Mouse (Mus musculus) midbrain, embryonic 14.5 days (tissue): Measurements from ENCODE around the gene Btbd2. TPM values are rescaled to one million over a fixed set of nuclear protein-coding genes. Genes with fewer than 3 reads are reported as not detected.

ENCODE experiments used
- ATAC-seq: fragments of 200-750 bp; cut with Nextera tagmentation; 2 replicates; pipeline ENCODE4 v1.8.0; 2017; ENCODE audit warnings: moderate number of reproducible peaks, moderate library complexity; ENCODE audit not compliant: low FRiP score, low TSS enrichment
- DNase-seq: peaks from one replicate; pipeline ENCODE4 v3.0.0-alpha.2; 2015
- H3K27ac ChIP-seq: fragments of 300-500 bp; sonication (generic); replicated peaks from 2 replicates; pipeline ENCODE4 v1.5.1; 2014; ENCODE audit warnings: mild to moderate bottlenecking, low read depth, low read length, moderate library complexity
- H3K27me3 ChIP-seq: fragments of 300-500 bp; sonication (generic); 2 replicates; pipeline ENCODE4 v1.6.1; 2014; ENCODE audit warnings: low read length, control low read depth, mixed read lengths; ENCODE audit not compliant: control insufficient read depth, insufficient read depth
- H3K36me3 ChIP-seq: fragments of 300-500 bp; sonication (generic); 2 replicates; pipeline ENCODE4 v1.6.1; 2014; ENCODE audit warnings: low read length, control low read depth; ENCODE audit not compliant: control insufficient read depth, insufficient read depth
- H3K4me1 ChIP-seq: fragments of 300-500 bp; sonication (generic); 2 replicates; pipeline ENCODE4 v1.6.1; 2014; ENCODE audit warnings: mild to moderate bottlenecking, antibody characterized with exemption, low read length, control low read depth; ENCODE audit not compliant: control insufficient read depth, insufficient read depth
- H3K4me2 ChIP-seq: fragments of 300-500 bp; sonication (generic); 2 replicates; pipeline ENCODE4 v1.6.1; 2014; ENCODE audit warnings: mild to moderate bottlenecking, low read length, moderate library complexity
- H3K4me3 ChIP-seq: fragments of 300-500 bp; sonication (generic); replicated peaks from 2 replicates; pipeline ENCODE4 v1.5.1; 2014; ENCODE audit warnings: low read depth, low read length
- H3K9ac ChIP-seq: fragments of 300-500 bp; sonication (generic); replicated peaks from 2 replicates; pipeline ENCODE4 v1.6.1; 2014; ENCODE audit warnings: mild to moderate bottlenecking, low read length, moderate library complexity
- H3K9me3 ChIP-seq: fragments of 300-500 bp; sonication (generic); 2 replicates; pipeline ENCODE4 v1.6.1; 2016; ENCODE audit warnings: low read length, control low read depth, mixed read lengths; ENCODE audit not compliant: control insufficient read depth
- WGBS: fragments of 180-500 bp; shearing (Covaris S2); extraction: QIAGEN DNeasy Blood & Tissue Kit; methylation state at CpG from one replicate; pipeline ENCODE4 v1.1.7; 2014; 5-methylcytosine and 5-hydroxymethylcytosine counted together
- polyA plus RNA-seq: library from polyadenylated mRNA; unstranded; fragments of >200 nt; fragmentation: Nextera tagmentation; extraction: Ambion mirVana; gene quantifications from 2 replicates; pipeline ENCODE4 v1.2.1, GENCODE M21; 2014

The Btbd2 gene
- polyA plus RNA-seq, result 80.1 and 88.8 TPM in 2 replicates

GRCm38 (mm10) chr10:80656863-80657623 is at the start of gene Btbd2:
Btbd2 (minus strand) TSS chr10:80657071.
- DNase-seq, result peak; percentile 31
- Histone ChIP-seq H3K27me3 (no peaks in the 10 kb centered on the region), H3K4me3 (peak within 1 kb of the TSS; percentile 85), H3K36me3 (no peaks in the 10 kb centered on the region), H3K27ac (peak within 1 kb of the TSS; percentile 88), H3K9me3 (no peaks in the 10 kb centered on the region), H3K4me1 (peaks cover 20% of the 10 kb centered on the region), H3K4me2 (peak within 1 kb of the TSS; percentile 88), H3K9ac (peak within 1 kb of the TSS; percentile 97)
- WGBS, result 20% methylated on average over 15 of the region's 15 CpGs
- no peak; the same call in 1 of the 2 replicates for ATAC-seq

- no peak for ATAC-seq
- 81% methylated on average over 3 of the region's 3 CpGs for WGBS
Observed at GRCm38 (mm10) chr10:80705479-80705878, 48.6 kb upstream of the Btbd2 start.

GRCm38 (mm10) chr10:80705033-80705432 is 48.2 kb upstream of the Btbd2 start:
- 66% methylated on average over 3 of the region's 3 CpGs for WGBS
- ATAC-seq, result no peak
- Histone ChIP-seq H3K9me3 (no peaks in the 10 kb centered on the region), H3K27me3 (no peaks in the 10 kb centered on the region), H3K36me3 (peaks cover 50% of the 10 kb centered on the region), H3K9ac (0 out of 2 replicates have a peak overlapping the region, but pooled peaks have one; percentile 12), H3K27ac (no peak overlapping the region), H3K4me3 (no peak overlapping the region), H3K4me1 (peaks cover 29% of the 10 kb centered on the region), H3K4me2 (no peak overlapping the region)
- no peak for DNase-seq

More at GRCm38 (mm10) chr10:80705479-80705878, 48.6 kb upstream of the Btbd2 start:
- H3K9me3 ChIP-seq, result no peaks in the 10 kb centered on the region
- H3K27me3 ChIP-seq, result no peaks in the 10 kb centered on the region
- H3K4me1 ChIP-seq, result peaks cover 24% of the 10 kb centered on the region
- no peak overlapping the region for H3K4me3 ChIP-seq
- no peak for DNase-seq
- no peak overlapping the region for H3K9ac ChIP-seq
- H3K36me3 ChIP-seq, result peaks cover 54% of the 10 kb centered on the region
- H3K4me2 ChIP-seq, result no peak overlapping the region
- H3K27ac ChIP-seq, result no peak overlapping the region

- 0 out of 2 replicates have a peak overlapping the region, but pooled peaks have one; percentile 12 for H3K9ac ChIP-seq
- WGBS, result 88% methylated on average over 5 of the region's 5 CpGs
- ATAC-seq, result no peak
- peaks cover 43% of the 10 kb centered on the region for H3K36me3 ChIP-seq
- no peak overlapping the region for H3K4me3 ChIP-seq
- DNase-seq, result no peak
- H3K27ac ChIP-seq, result no peak overlapping the region
- H3K4me1 ChIP-seq, result peaks cover 32% of the 10 kb centered on the region
- no peaks in the 10 kb centered on the region for H3K9me3 ChIP-seq
- H3K4me2 ChIP-seq, result no peak overlapping the region
- no peaks in the 10 kb centered on the region for H3K27me3 ChIP-seq
Observed at GRCm38 (mm10) chr10:80704418-80704817, 47.5 kb upstream of the Btbd2 start.

- Histone ChIP-seq H3K27me3 (no peaks in the 10 kb centered on the region), H3K4me3 (peak overlapping the region; percentile 70; the same call in 1 of the 2 replicates), H3K4me2 (peak overlapping the region; percentile 80), H3K27ac (peak overlapping the region; percentile 85; the same call in 1 of the 2 replicates), H3K36me3 (peaks cover 36% of the 10 kb centered on the region), H3K4me1 (peaks cover 32% of the 10 kb centered on the region), H3K9ac (no peak overlapping the region; the same call in 1 of the 2 replicates), H3K9me3 (no peaks in the 10 kb centered on the region)
- DNase-seq (no peak), ATAC-seq (no peak)
- WGBS, result 86% methylated on average over 5 of the region's 5 CpGs
Observed at GRCm38 (mm10) chr10:80703643-80704042, 46.8 kb upstream of the Btbd2 start.

- Histone ChIP-seq H3K4me3 (peak overlapping the region; percentile 70), H3K4me1 (peaks cover 32% of the 10 kb centered on the region), H3K9me3 (no peaks in the 10 kb centered on the region), H3K9ac (peak overlapping the region; percentile 58), H3K36me3 (peaks cover 31% of the 10 kb centered on the region), H3K27ac (peak overlapping the region; percentile 85), H3K4me2 (peak overlapping the region; percentile 80), H3K27me3 (no peaks in the 10 kb centered on the region)
- 2% methylated on average over 47 of the region's 47 CpGs for WGBS
- DNase-seq, result peak; percentile 92
- peak; percentile 81 for ATAC-seq
Observed at GRCm38 (mm10) chr10:80702536-80703390, 45.9 kb upstream of the Btbd2 start.

GRCm38 (mm10) chr10:80701721-80702535 is 45.1 kb upstream of the Btbd2 start, which contains the start of the genes Mob3a and Izumo4:
Mob3a (minus strand) TSS chr10:80701977.
Izumo4 (plus strand) TSS chr10:80702184.
- Histone ChIP-seq H3K4me1 (peaks cover 32% of the 10 kb centered on the region), H3K27ac (peak within 1 kb of the TSS; percentile 85), H3K27me3 (no peaks in the 10 kb centered on the region), H3K9ac (peak within 1 kb of the TSS; percentile 77), H3K4me2 (peak within 1 kb of the TSS; percentile 80), H3K4me3 (peak within 1 kb of the TSS; percentile 70), H3K36me3 (peaks cover 22% of the 10 kb centered on the region), H3K9me3 (no peaks in the 10 kb centered on the region)
- DNase-seq (peak; percentile 99), ATAC-seq (peak; percentile 93)
- under 1% methylated on average over 59 of the region's 59 CpGs for WGBS

GRCm38 (mm10) chr10:80700732-80701131 is 43.9 kb upstream of the Btbd2 start:
- Histone ChIP-seq H3K4me3 (peak overlapping the region; percentile 70), H3K4me2 (peak overlapping the region; percentile 80), H3K9ac (peak overlapping the region; percentile 27; the same call in 1 of the 2 replicates), H3K27ac (no peak overlapping the region), H3K27me3 (no peaks in the 10 kb centered on the region), H3K4me1 (peaks cover 32% of the 10 kb centered on the region), H3K36me3 (peaks cover 14% of the 10 kb centered on the region), H3K9me3 (no peaks in the 10 kb centered on the region)
- WGBS, result 51% methylated on average over 4 of the region's 4 CpGs
- ATAC-seq (no peak), DNase-seq (no peak)
